Mouse (Mus musculus): ENCODE results near the gene Tram2. TPM values are rescaled to one million over a fixed set of nuclear protein-coding genes. Genes with fewer than 3 reads are reported as not detected.

The Tram2 gene
- polyA plus RNA-seq (2017; shearing (Covaris generic)): 5.7 TPM

GRCm38 (mm10) chr1:21079217-21079773 is at the start of gene Tram2:
Gene Tram2, minus strand, starts transcription at chr1:21079229.

GRCm38 (mm10) chr1:20951300-20951763 is 127.7 kb downstream of the Tram2 start, which contains the start of gene Efhc1:
Gene Efhc1, plus strand, starts transcription at chr1:20951626.

Other genes starting within 250 kb of the Tram2 start
- gene Paqr8, start 188.6 kb downstream of the Tram2 start, polyA plus RNA-seq (2017; shearing (Covaris generic)): 9.1 TPM
- 0.46 TPM for gene Efhc1, start 127.6 kb downstream of the Tram2 start, polyA plus RNA-seq (2017; shearing (Covaris generic))
- gene Tmem14a, start 139.3 kb upstream of the Tram2 start, polyA plus RNA-seq (2017; shearing (Covaris generic)): 5.4 TPM
- 1.7 TPM for gene Gsta3, start 161.4 kb upstream of the Tram2 start, polyA plus RNA-seq (2017; shearing (Covaris generic))